Comparison of ENCODE assay signal across 8 mouse cellular contexts in genomic region chrX:73774168-73774760, GRCm38 (mm10). TPM values are rescaled to one million over a fixed set of nuclear protein-coding genes. Genes with fewer than 3 reads are reported as not detected.
DNase-seq lines count a peak whose midpoint lies in the region; ATAC-seq and TF ChIP-seq lines count a peak whose summit lies in the region.

Gene Srpk3, plus strand, starts transcription at chrX:73774405.

- H3K4me2 ChIP-seq in liver, postnatal 0 days (ENCODE audit: low read depth, low read length), result no peak within 1 kb of the TSS
- no peak within 1 kb of the TSS for H3K4me2 ChIP-seq in forebrain, embryonic 13.5 days

- peak; percentile 20 for DNase-seq in liver, postnatal 0 days
- no peak for DNase-seq in liver
- peak; percentile 57 for DNase-seq in gastrocnemius, postnatal 14 days
- peak; percentile 62 to 66 for DNase-seq in heart, postnatal 10 days
- no peak for DNase-seq in thymus, postnatal 36 days
- no peak for DNase-seq in adrenal gland, adult 2 months

- peak within 1 kb of the TSS; percentile 22; the same call in 1 of the 2 replicates for H3K27ac ChIP-seq in liver, postnatal 0 days (ENCODE audit: low read depth)
- no peak within 1 kb of the TSS for H3K27ac ChIP-seq in forebrain, embryonic 13.5 days

- H3K4me1 ChIP-seq in liver, postnatal 0 days (ENCODE audit: insufficient read depth), result no peaks in the 10 kb centered on the region
- H3K4me1 ChIP-seq in forebrain, embryonic 13.5 days, result no peaks in the 10 kb centered on the region

- H3K27me3 ChIP-seq in liver, postnatal 0 days (ENCODE audit: insufficient read depth, low read length), result no peaks in the 10 kb centered on the region
- no peaks in the 10 kb centered on the region for H3K27me3 ChIP-seq in forebrain, embryonic 13.5 days

- intact Hi-C loops in gastrocnemius, postnatal 14 days (cut with DNase I; ENCODE audit: low total_unique reads), result no loop called here
- intact Hi-C loops in heart, postnatal 10 days (cut with DNase I), result loop anchor here (5.0 kb wide), 1 partner anchor 57 kb away; the partner anchor contains the start of genes Abcd1 and Bcap31

- WGBS in liver, postnatal 0 days (ENCODE audit: insufficient replicate concordance), result 44% methylated on average over 9 of the region's 9 CpGs
- 58% methylated on average over 9 of the region's 9 CpGs for whole genome bisulfite sequencing in forebrain, embryonic 13.5 days

- peaks cover 5% of the 10 kb centered on the region for H3K36me3 ChIP-seq in liver, postnatal 0 days (replicated peaks; ENCODE audit: insufficient read depth, low read length)
- H3K36me3 ChIP-seq in forebrain, embryonic 13.5 days (ENCODE audit: poor library complexity, severe bottlenecking), result peaks cover 32% of the 10 kb centered on the region

- peak; percentile 33 for ATAC-seq in liver, postnatal 0 days
- ATAC-seq in megakaryocyte progenitor cell, adult 5-6 weeks (replicated peaks; ENCODE audit: poor library complexity), result peak; percentile 30
- no peak for ATAC-seq in forebrain, embryonic 13.5 days

- no peak for TF ChIP-seq EP300 in liver, postnatal 0 days (IDR thresholded peaks at IDR 0.05; ENCODE audit: low read depth)

- no peaks in the 10 kb centered on the region for H3K9me3 ChIP-seq in liver, postnatal 0 days (ENCODE audit: low read length)
- no peaks in the 10 kb centered on the region for H3K9me3 ChIP-seq in forebrain, embryonic 13.5 days (replicated peaks)

- TF ChIP-seq CTCF in liver, postnatal 0 days (IDR thresholded peaks at IDR 0.05; ENCODE audit: low read depth), result no peak

- H3K9ac ChIP-seq in liver, postnatal 0 days (replicated peaks), result no peak within 1 kb of the TSS
- no peak within 1 kb of the TSS for H3K9ac ChIP-seq in forebrain, embryonic 13.5 days

- no peak within 1 kb of the TSS for H3K4me3 ChIP-seq in liver, postnatal 0 days (ENCODE audit: low read depth, low read length)
- no peak within 1 kb of the TSS for H3K4me3 ChIP-seq in forebrain, embryonic 13.5 days

RNA-seq across cellular contexts. Expression of gene Srpk3, which starts in this region (rescaled TPM):
- polyA plus RNA-seq in liver, postnatal 0 days (2015; fragmentation: Nextera tagmentation; extraction: Ambion mirVana), result 1.7 TPM in 2 replicates
- total RNA-seq in gastrocnemius, postnatal 14 days (2021), result 10 to 100 TPM; 66.3 to 93.3 TPM
- 10 to 100 TPM; 36.0 to 43.6 TPM for total RNA-seq in heart, postnatal 10 days (2021)
- not detected in 2 replicates for total RNA-seq in megakaryocyte progenitor cell, adult 5-6 weeks (2015)
- 0.20 TPM in 1 of 2 replicates, not detected in the other for total RNA-seq in megakaryocyte progenitor cell, adult 5-6 weeks (2017)
- under 1 TPM; 0.20 to 0.41 TPM for total RNA-seq in adrenal gland, adult 2 months (2021)
- polyA plus RNA-seq in adrenal gland, adult 2 months (2012; rRNA removed), result 1.1 and 1.3 TPM in 2 replicates
- 1.7 and 1.8 TPM in 2 replicates for polyA plus RNA-seq in forebrain, embryonic 13.5 days (2015; fragmentation: Nextera tagmentation; extraction: Ambion mirVana)

Comparison
In these comparisons a context has a peak if more than half of its experiments do, and no peak if none do; other contexts are left out.
1. RNA of gene Srpk3 (total RNA-seq): 66.3 to 93.3 TPM in gastrocnemius, postnatal 14 days and 36.0 to 43.6 TPM in heart, postnatal 10 days; 0.20 to 0.41 TPM in adrenal gland, adult 2 months and 0.20 TPM in megakaryocyte progenitor cell, adult 5-6 weeks; every median in the first group is over 10 times any median in the second.
2. DNase-seq: peak in liver, postnatal 0 days (single experiment), gastrocnemius, postnatal 14 days (single experiment) and heart, postnatal 10 days (2 of 2); none in liver (single experiment), thymus, postnatal 36 days (0 of 2) and adrenal gland, adult 2 months (single experiment).
3. Peak in ATAC-seq in megakaryocyte progenitor cell, adult 5-6 weeks; RNA of the gene not detected or under 1 TPM.